Mouse (Mus musculus) limb, embryonic 10.5 days (tissue): ENCODE data around the gene Olfr262. TPM values are rescaled to one million over a fixed set of nuclear protein-coding genes. Genes with fewer than 3 reads are reported as not detected.
"Not testable (repeated sequence)": the region's sequence is repeated elsewhere in the genome, so short reads cannot be mapped to it uniquely, and the experiment has no call there.

Experiments
- DNase-seq: peaks from one replicate; pipeline ENCODE4 v3.0.0-alpha.2; 2017; ENCODE audit warnings: low spot score
- H3K27ac ChIP-seq: fragments of 300-500 bp; sonication (generic); 2 replicates; pipeline ENCODE4 v1.5.1; 2016; ENCODE audit warnings: mild to moderate bottlenecking
- H3K27me3 ChIP-seq: fragments of 300-500 bp; sonication (generic); 2 replicates; pipeline ENCODE4 v1.6.1; 2016; ENCODE audit warnings: low read depth, mild to moderate bottlenecking; ENCODE audit not compliant: poor library complexity, severe bottlenecking
- H3K36me3 ChIP-seq: fragments of 300-500 bp; sonication (generic); 2 replicates; pipeline ENCODE4 v1.6.1; 2016; ENCODE audit warnings: mild to moderate bottlenecking, moderate library complexity
- H3K4me1 ChIP-seq: fragments of 300-500 bp; sonication (generic); 2 replicates; pipeline ENCODE4 v1.6.1; 2016
- H3K4me3 ChIP-seq: fragments of 300-500 bp; sonication (generic); 2 replicates; pipeline ENCODE4 v1.5.1; 2016; ENCODE audit warnings: mild to moderate bottlenecking, moderate library complexity
- H3K9me3 ChIP-seq: fragments of 300-500 bp; sonication (generic); replicated peaks from 2 replicates; pipeline ENCODE4 v1.6.1; 2016; ENCODE audit warnings: mild to moderate bottlenecking
- WGBS: fragments of 180-500 bp; shearing (Covaris S2); methylation state at CpG from one replicate; pipeline ENCODE4 v1.1.7; 2016; 5-methylcytosine and 5-hydroxymethylcytosine counted together
- polyA plus RNA-seq: library from polyadenylated mRNA; unstranded; fragments of >200 nt; fragmentation: Nextera tagmentation; extraction: Ambion mirVana; gene quantifications from 2 replicates; pipeline ENCODE4 v1.2.1, GENCODE M21; 2016

Olfr262 gene
- polyA plus RNA-seq: not detected in 2 replicates

GRCm38 (mm10) chr19:12241559-12241958 is at the start of gene Olfr262:
Olfr262 (minus strand) TSS chr19:12241659.
- no peaks in the 10 kb centered on the region for H3K36me3 ChIP-seq
- WGBS: 84% methylated on average over 1 of the region's 1 CpGs
- H3K4me3 ChIP-seq: no peak within 1 kb of the TSS
- no peak within 1 kb of the TSS for H3K27ac ChIP-seq
- no peaks in the 10 kb centered on the region for H3K9me3 ChIP-seq
- H3K4me1 ChIP-seq: no peaks in the 10 kb centered on the region
- no peak for DNase-seq
- H3K27me3 ChIP-seq: no peaks in the 10 kb centered on the region

- Histone ChIP-seq H3K27me3 (no peaks in the 10 kb centered on the region), H3K4me3 (no peak within 1 kb of the TSS), H3K36me3 (no peaks in the 10 kb centered on the region), H3K9me3 (no peaks in the 10 kb centered on the region), H3K4me1 (no peaks in the 10 kb centered on the region), H3K27ac (no peak within 1 kb of the TSS)
- WGBS: 82% methylated on average over 2 of the region's 2 CpGs
- DNase-seq: no peak
Measured at GRCm38 (mm10) chr19:12279554-12279953, 38.1 kb upstream of the Olfr262 start, which contains the start of gene Olfr1434. Olfr1434 (plus strand) TSS chr19:12279854.

GRCm38 (mm10) chr19:12260732-12261131 is 19.3 kb upstream of the Olfr262 start, which contains the start of gene Olfr235:
Olfr235 (plus strand) TSS chr19:12261032.
- Histone ChIP-seq H3K27ac (no peak within 1 kb of the TSS), H3K9me3 (no peaks in the 10 kb centered on the region), H3K4me3 (no peak within 1 kb of the TSS), H3K36me3 (no peaks in the 10 kb centered on the region), H3K27me3 (no peaks in the 10 kb centered on the region), H3K4me1 (no peaks in the 10 kb centered on the region)
- 81% methylated on average over 1 of the region's 1 CpGs for WGBS
- DNase-seq: no peak

- not testable (repeated sequence) for DNase-seq, H3K4me1 ChIP-seq, H3K36me3 ChIP-seq, H3K4me3 ChIP-seq, H3K27ac ChIP-seq, H3K27me3 ChIP-seq, H3K9me3 ChIP-seq
Measured at GRCm38 (mm10) chr19:12232496-12232895, 9.0 kb downstream of the Olfr262 start, which contains the start of gene Olfr1432. Olfr1432 (minus strand) TSS chr19:12232596.

- no peaks in the 10 kb centered on the region for H3K36me3 ChIP-seq
- 82% methylated on average over 1 of the region's 1 CpGs for WGBS
Measured at GRCm38 (mm10) chr19:12200334-12200733, 41.1 kb downstream of the Olfr262 start, which contains the start of gene Olfr1431. Olfr1431 (plus strand) TSS chr19:12200634.

GRCm38 (mm10) chr19:12199076-12199475 is 42.4 kb downstream of the Olfr262 start:
- H3K9me3 ChIP-seq, H3K27ac ChIP-seq, DNase-seq, H3K4me3 ChIP-seq, H3K4me1 ChIP-seq, H3K27me3 ChIP-seq, H3K36me3 ChIP-seq: not testable (repeated sequence)
- 79% methylated on average over 4 of the region's 4 CpGs for WGBS

More at GRCm38 (mm10) chr19:12200334-12200733, 41.1 kb downstream of the Olfr262 start, which contains the start of gene Olfr1431:
- H3K27ac ChIP-seq: no peak within 1 kb of the TSS
- DNase-seq: no peak
- H3K9me3 ChIP-seq: no peaks in the 10 kb centered on the region
- H3K4me1 ChIP-seq: no peaks in the 10 kb centered on the region
- no peaks in the 10 kb centered on the region for H3K27me3 ChIP-seq
- H3K4me3 ChIP-seq: no peak within 1 kb of the TSS

Other genes starting within 250 kb of the Olfr262 start
- 0.05 and 0.06 TPM in 2 replicates for gene Olfr1423, start 200.3 kb downstream of the Olfr262 start, polyA plus RNA-seq
- gene Olfr1424, start 179.0 kb downstream of the Olfr262 start, polyA plus RNA-seq: not detected in 2 replicates
- not detected in 2 replicates for gene Olfr1425, start 163.9 kb downstream of the Olfr262 start, polyA plus RNA-seq
- not detected in 2 replicates for gene Olfr1426, start 149.6 kb downstream of the Olfr262 start, polyA plus RNA-seq
- not detected in 2 replicates for gene Olfr1427, start 138.3 kb downstream of the Olfr262 start, polyA plus RNA-seq
- not detected in 2 replicates for gene Olfr1428, start 125.8 kb downstream of the Olfr262 start, polyA plus RNA-seq
- not detected in 2 replicates for gene Olfr76, start 118.5 kb downstream of the Olfr262 start, polyA plus RNA-seq
- not detected in 2 replicates for gene Olfr1555-ps1, start 71.5 kb downstream of the Olfr262 start, polyA plus RNA-seq
- not detected in 2 replicates for gene Olfr1431, start 41.0 kb downstream of the Olfr262 start, polyA plus RNA-seq
- not detected in 2 replicates for gene Olfr1432, start 9.1 kb downstream of the Olfr262 start, polyA plus RNA-seq
- not detected in 2 replicates for gene Olfr235, start 19.4 kb upstream of the Olfr262 start, polyA plus RNA-seq
- not detected in 2 replicates for gene Olfr1434, start 38.2 kb upstream of the Olfr262 start, polyA plus RNA-seq
- not detected in 2 replicates for gene Olfr1436, start 57.5 kb upstream of the Olfr262 start, polyA plus RNA-seq
- gene Olfr1437, start 83.4 kb upstream of the Olfr262 start, polyA plus RNA-seq: not detected in 2 replicates
- gene Olfr1438-ps1, start 94.3 kb upstream of the Olfr262 start, polyA plus RNA-seq: not detected in 2 replicates
- gene Olfr1440, start 145.6 kb upstream of the Olfr262 start, polyA plus RNA-seq: not detected in 2 replicates
- gene Olfr1441, start 175.8 kb upstream of the Olfr262 start, polyA plus RNA-seq: not detected in 2 replicates
- gene Pfpl, start 186.2 kb upstream of the Olfr262 start, polyA plus RNA-seq: not detected in 2 replicates
- gene Mpeg1, start 219.1 kb upstream of the Olfr262 start, polyA plus RNA-seq: 0.05 and 0.08 TPM in 2 replicates